Mouse (Mus musculus): ENCODE results near the gene 6030408B16Rik. TPM values are rescaled to one million over a fixed set of nuclear protein-coding genes. Genes with fewer than 3 reads are reported as not detected.
"Not testable (repeated sequence)": the region's sequence is repeated elsewhere in the genome, so short reads cannot be mapped to it uniquely, and the experiment has no call there.

Gene 6030408B16Rik
- polyA plus RNA-seq, 1 experiment from 2014 or later: 1.7 TPM

- H3K4me2 ChIP-seq (ENCODE audit: low read depth, low read length): no peak overlapping the region
- no peak overlapping the region for H3K9ac ChIP-seq (replicated peaks; ENCODE audit: low read length)
- no peak overlapping the region for H3K27ac ChIP-seq (replicated peaks; ENCODE audit: low read depth, low read length)
- ATAC-seq (replicated peaks; ENCODE audit: insufficient number of reproducible peaks, low FRiP score, low TSS enrichment, low read depth) (no peak), DNase-seq (ENCODE audit: low spot score) (no peak)
- H3K9me3 ChIP-seq (replicated peaks; ENCODE audit: control insufficient read depth, low read length): no peaks in the 10 kb centered on the region
- no peak overlapping the region for H3K4me3 ChIP-seq (ENCODE audit: low read depth, low read length)
- no peaks in the 10 kb centered on the region for H3K36me3 ChIP-seq (replicated peaks; ENCODE audit: control insufficient read depth, insufficient read depth, low read depth, low read length)
- H3K4me1 ChIP-seq (ENCODE audit: control insufficient read depth, insufficient read depth, low read length): no peaks in the 10 kb centered on the region
- 79% methylated on average over 5 of the region's 5 CpGs for WGBS
- no peaks in the 10 kb centered on the region for H3K27me3 ChIP-seq (ENCODE audit: control insufficient read depth, insufficient read depth, low read length)
Measured at GRCm38 (mm10) chr15:101322106-101322505, 29.1 kb downstream of the 6030408B16Rik start.

GRCm38 (mm10) chr15:101322640-101323039 is 29.6 kb downstream of the 6030408B16Rik start:
- ATAC-seq (replicated peaks; ENCODE audit: insufficient number of reproducible peaks, low FRiP score, low TSS enrichment, low read depth): no peak
- Histone ChIP-seq H3K27me3 (ENCODE audit: control insufficient read depth, insufficient read depth, low read length) (no peaks in the 10 kb centered on the region), H3K9ac (replicated peaks; ENCODE audit: low read length) (no peak overlapping the region), H3K4me2 (ENCODE audit: low read depth, low read length) (no peak overlapping the region), H3K4me1 (ENCODE audit: control insufficient read depth, insufficient read depth, low read length) (no peaks in the 10 kb centered on the region), H3K36me3 (replicated peaks; ENCODE audit: control insufficient read depth, insufficient read depth, low read depth, low read length) (no peaks in the 10 kb centered on the region), H3K9me3 (replicated peaks; ENCODE audit: control insufficient read depth, low read length) (no peaks in the 10 kb centered on the region), H3K27ac (replicated peaks; ENCODE audit: low read depth, low read length) (no peak overlapping the region), H3K4me3 (ENCODE audit: low read depth, low read length) (no peak overlapping the region)
- WGBS: 88% methylated on average over 7 of the region's 7 CpGs
- no peak for DNase-seq (ENCODE audit: low spot score)

DNA sequence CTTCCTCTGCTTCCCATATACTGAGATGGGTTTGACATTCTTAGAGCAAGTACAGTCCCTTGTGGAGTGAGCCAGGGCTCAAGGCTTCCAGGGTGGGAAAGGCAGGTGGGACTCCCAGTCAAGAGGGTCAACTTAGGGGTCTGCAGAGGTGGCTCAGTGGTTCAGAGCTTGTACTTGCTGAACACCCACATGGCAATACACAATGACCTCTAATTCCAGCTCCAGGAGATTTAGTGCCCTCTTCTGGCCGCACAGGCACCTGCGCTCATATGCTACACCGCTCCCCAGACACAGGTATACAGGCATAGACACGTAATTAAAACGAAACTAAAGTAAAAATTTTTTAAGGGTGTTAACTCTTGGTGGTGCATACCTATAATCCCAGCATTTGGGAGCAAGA is 30.5 kb downstream of the 6030408B16Rik start:
- H3K4me2 ChIP-seq (ENCODE audit: low read depth, low read length): no peak overlapping the region
- 92% methylated on average over 5 of the region's 5 CpGs for WGBS
- H3K27me3 ChIP-seq (ENCODE audit: control insufficient read depth, insufficient read depth, low read length): no peaks in the 10 kb centered on the region
- no peak overlapping the region for H3K4me3 ChIP-seq (ENCODE audit: low read depth, low read length)
- ATAC-seq (replicated peaks; ENCODE audit: insufficient number of reproducible peaks, low FRiP score, low TSS enrichment, low read depth) (no peak), DNase-seq (ENCODE audit: low spot score) (no peak)
- H3K4me1 ChIP-seq (ENCODE audit: control insufficient read depth, insufficient read depth, low read length): no peaks in the 10 kb centered on the region
- no peak overlapping the region for H3K9ac ChIP-seq (replicated peaks; ENCODE audit: low read length)
- H3K27ac ChIP-seq (replicated peaks; ENCODE audit: low read depth, low read length): no peak overlapping the region
- H3K36me3 ChIP-seq (replicated peaks; ENCODE audit: control insufficient read depth, insufficient read depth, low read depth, low read length): no peaks in the 10 kb centered on the region
- H3K9me3 ChIP-seq (replicated peaks; ENCODE audit: control insufficient read depth, low read length): no peaks in the 10 kb centered on the region

DNA sequence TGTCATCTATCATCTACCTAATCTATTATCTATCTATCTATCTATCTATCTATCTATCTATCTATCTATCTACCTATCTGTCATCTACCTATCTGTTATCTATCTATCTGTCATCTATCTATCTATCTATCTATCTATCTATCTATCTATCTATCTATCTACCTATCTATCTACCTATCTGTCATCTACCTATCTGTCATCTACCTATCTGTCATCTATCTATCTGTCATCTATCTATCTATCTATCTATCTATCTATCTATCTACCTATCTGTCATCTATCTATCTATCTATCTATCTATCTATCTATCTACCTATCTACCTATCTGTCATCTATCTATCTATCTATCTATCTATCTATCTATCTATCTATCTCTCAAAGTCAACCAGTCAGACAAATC is 31.4 kb downstream of the 6030408B16Rik start:
- H3K4me1 ChIP-seq (ENCODE audit: control insufficient read depth, insufficient read depth, low read length); H3K9ac ChIP-seq (replicated peaks; ENCODE audit: low read length); H3K4me2 ChIP-seq (ENCODE audit: low read depth, low read length); H3K27ac ChIP-seq (replicated peaks; ENCODE audit: low read depth, low read length); H3K4me3 ChIP-seq (ENCODE audit: low read depth, low read length); H3K27me3 ChIP-seq (ENCODE audit: control insufficient read depth, insufficient read depth, low read length); H3K36me3 ChIP-seq (replicated peaks; ENCODE audit: control insufficient read depth, insufficient read depth, low read depth, low read length); DNase-seq (ENCODE audit: low spot score); H3K9me3 ChIP-seq (replicated peaks; ENCODE audit: control insufficient read depth, low read length); ATAC-seq (replicated peaks; ENCODE audit: insufficient number of reproducible peaks, low FRiP score, low TSS enrichment, low read depth): not testable (repeated sequence)

DNA sequence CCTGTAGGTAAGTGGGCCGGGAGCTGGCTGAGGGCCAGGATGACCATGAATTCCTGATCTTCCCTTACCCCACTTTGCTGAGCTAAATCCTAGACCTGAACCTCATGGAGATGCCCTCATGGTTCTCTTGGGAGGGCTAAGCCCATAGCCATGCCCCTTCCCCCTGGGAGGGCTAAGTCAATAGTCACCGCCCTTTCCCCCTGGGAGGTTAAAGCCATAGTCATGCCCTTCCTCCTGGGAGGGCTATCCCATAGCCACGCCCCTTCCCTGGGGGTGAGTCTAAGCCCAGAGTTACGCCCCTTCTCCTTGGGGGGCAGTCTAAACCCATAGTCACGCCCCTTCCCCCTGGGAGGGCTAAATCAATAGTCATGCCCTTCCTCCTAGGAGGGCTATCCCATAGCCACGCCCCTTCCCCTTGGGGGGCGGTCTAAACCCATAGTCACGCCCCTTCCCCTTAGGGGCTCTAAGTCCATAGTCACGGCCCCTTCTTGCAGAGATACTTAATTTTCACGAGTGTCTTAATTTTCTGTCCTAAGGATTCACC is 33.1 kb downstream of the 6030408B16Rik start:
- Histone ChIP-seq H3K9me3 (replicated peaks; ENCODE audit: control insufficient read depth, low read length) (no peaks in the 10 kb centered on the region), H3K27ac (replicated peaks; ENCODE audit: low read depth, low read length) (no peak overlapping the region), H3K4me1 (ENCODE audit: control insufficient read depth, insufficient read depth, low read length) (no peaks in the 10 kb centered on the region), H3K4me2 (ENCODE audit: low read depth, low read length) (no peak overlapping the region), H3K4me3 (ENCODE audit: low read depth, low read length) (no peak overlapping the region), H3K27me3 (ENCODE audit: control insufficient read depth, insufficient read depth, low read length) (no peaks in the 10 kb centered on the region), H3K36me3 (replicated peaks; ENCODE audit: control insufficient read depth, insufficient read depth, low read depth, low read length) (no peaks in the 10 kb centered on the region), H3K9ac (replicated peaks; ENCODE audit: low read length) (no peak overlapping the region)
- WGBS: 36% methylated on average over 10 of the region's 10 CpGs
- DNase-seq (ENCODE audit: low spot score): no peak
- ATAC-seq (replicated peaks; ENCODE audit: insufficient number of reproducible peaks, low FRiP score, low TSS enrichment, low read depth): no peak

GRCm38 (mm10) chr15:101327282-101327681 is 34.3 kb downstream of the 6030408B16Rik start:
- WGBS: 5% methylated on average over 6 of the region's 6 CpGs
- DNase-seq (ENCODE audit: low spot score): peak; percentile 85
- Histone ChIP-seq H3K9ac (replicated peaks; ENCODE audit: low read length) (no peak overlapping the region), H3K36me3 (replicated peaks; ENCODE audit: control insufficient read depth, insufficient read depth, low read depth, low read length) (no peaks in the 10 kb centered on the region), H3K9me3 (replicated peaks; ENCODE audit: control insufficient read depth, low read length) (no peaks in the 10 kb centered on the region), H3K27me3 (ENCODE audit: control insufficient read depth, insufficient read depth, low read length) (no peaks in the 10 kb centered on the region), H3K4me1 (ENCODE audit: control insufficient read depth, insufficient read depth, low read length) (no peaks in the 10 kb centered on the region), H3K27ac (replicated peaks; ENCODE audit: low read depth, low read length) (no peak overlapping the region), H3K4me2 (ENCODE audit: low read depth, low read length) (no peak overlapping the region), H3K4me3 (ENCODE audit: low read depth, low read length) (no peak overlapping the region)
- peak; percentile 53; the same call in 1 of the 2 replicates for ATAC-seq (replicated peaks; ENCODE audit: insufficient number of reproducible peaks, low FRiP score, low TSS enrichment, low read depth)

DNA sequence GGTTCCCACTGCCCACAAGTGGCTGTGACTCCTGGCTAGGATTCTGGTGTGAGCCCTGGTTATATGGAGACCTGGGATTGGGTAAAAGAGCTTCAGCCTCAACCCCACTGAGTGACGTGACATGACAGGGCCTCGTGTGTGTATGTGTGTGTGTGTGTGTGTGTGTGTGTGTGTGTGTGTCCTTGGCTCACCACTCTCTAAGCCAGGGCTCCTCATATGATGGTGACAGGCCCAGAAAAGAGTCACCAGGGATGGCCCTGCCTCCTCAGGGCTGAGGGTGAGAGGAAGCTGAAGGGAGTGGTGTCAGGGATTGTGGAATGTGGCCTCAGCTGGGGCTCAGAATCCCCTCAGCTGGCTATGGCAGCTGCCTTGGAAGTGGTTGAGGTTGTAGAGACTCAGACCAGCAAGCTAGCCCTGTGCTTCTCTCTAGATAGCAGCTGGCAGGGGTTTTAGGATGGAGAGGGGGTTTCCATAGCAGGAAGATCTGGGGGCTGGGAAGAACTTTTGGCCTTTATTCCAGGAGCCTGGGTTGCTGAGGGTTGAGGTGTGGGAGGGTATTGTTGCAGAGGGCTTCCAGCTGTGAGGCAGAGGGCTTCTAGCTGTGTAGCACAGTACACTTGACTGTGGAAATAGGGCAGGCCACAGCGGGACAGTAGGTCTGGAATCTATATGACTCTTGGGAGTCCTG is 36.0 kb downstream of the 6030408B16Rik start:
- Histone ChIP-seq H3K9ac (replicated peaks; ENCODE audit: low read length) (no peak overlapping the region), H3K27ac (replicated peaks; ENCODE audit: low read depth, low read length) (no peak overlapping the region)
- DNase-seq (ENCODE audit: low spot score): no peak

GRCm38 (mm10) chr15:101329564-101329892 is 36.5 kb downstream of the 6030408B16Rik start:
- Histone ChIP-seq H3K4me3 (ENCODE audit: low read depth, low read length) (no peak overlapping the region), H3K9me3 (replicated peaks; ENCODE audit: control insufficient read depth, low read length) (no peaks in the 10 kb centered on the region), H3K27me3 (ENCODE audit: control insufficient read depth, insufficient read depth, low read length) (no peaks in the 10 kb centered on the region), H3K36me3 (replicated peaks; ENCODE audit: control insufficient read depth, insufficient read depth, low read depth, low read length) (no peaks in the 10 kb centered on the region), H3K9ac (replicated peaks; ENCODE audit: low read length) (no peak overlapping the region), H3K4me2 (ENCODE audit: low read depth, low read length) (no peak overlapping the region), H3K27ac (replicated peaks; ENCODE audit: low read depth, low read length) (no peak overlapping the region), H3K4me1 (ENCODE audit: control insufficient read depth, insufficient read depth, low read length) (no peaks in the 10 kb centered on the region)
- ATAC-seq (replicated peaks; ENCODE audit: insufficient number of reproducible peaks, low FRiP score, low TSS enrichment, low read depth) (no peak), DNase-seq (ENCODE audit: low spot score) (no peak)
- WGBS: 67% methylated on average over 3 of the region's 3 CpGs

More for the DNA sequence above, 36.0 kb downstream of the 6030408B16Rik start:
- H3K27me3 ChIP-seq (ENCODE audit: control insufficient read depth, insufficient read depth, low read length): no peaks in the 10 kb centered on the region
- H3K4me1 ChIP-seq (ENCODE audit: control insufficient read depth, insufficient read depth, low read length): no peaks in the 10 kb centered on the region
- no peaks in the 10 kb centered on the region for H3K9me3 ChIP-seq (replicated peaks; ENCODE audit: control insufficient read depth, low read length)
- no peak for ATAC-seq (replicated peaks; ENCODE audit: insufficient number of reproducible peaks, low FRiP score, low TSS enrichment, low read depth)
- H3K4me2 ChIP-seq (ENCODE audit: low read depth, low read length): no peak overlapping the region
- WGBS: 57% methylated on average over 3 of the region's 3 CpGs
- H3K4me3 ChIP-seq (ENCODE audit: low read depth, low read length): no peak overlapping the region
- H3K36me3 ChIP-seq (replicated peaks; ENCODE audit: control insufficient read depth, insufficient read depth, low read depth, low read length): no peaks in the 10 kb centered on the region

All from embryonic facial prominence, embryonic 11.5 days (tissue).